Mouse (Mus musculus): ENCODE results near the gene Skint1. TPM values are rescaled to one million over a fixed set of nuclear protein-coding genes. Genes with fewer than 3 reads are reported as not detected.

Skint1 gene
- not detected in 2 replicates for polyA plus RNA-seq (2012; rRNA removed)

GRCm38 (mm10) chr4:112005969-112006368 is at the start of gene Skint1:
Gene Skint1 (plus strand): TSS chr4:112006269.

GRCm38 (mm10) chr4:111972623-111973022 is 33.4 kb upstream of the Skint1 start, which contains the start of gene Skint7:
Gene Skint7 (plus strand): TSS chr4:111972923.

GRCm38 (mm10) chr4:112071716-112072115 is 65.6 kb downstream of the Skint1 start, which contains the start of gene Skint4:
Gene Skint4 (plus strand): TSS chr4:112072016.

Other genes starting within 250 kb of the Skint1 start
- gene Slc5a9, start 103.4 kb upstream of the Skint1 start, polyA plus RNA-seq (2012; rRNA removed) = 2.3 and 2.7 TPM in 2 replicates
- not detected in 2 replicates for gene Skint8, start 86.9 kb upstream of the Skint1 start, polyA plus RNA-seq (2012; rRNA removed)
- gene Skint7, start 33.3 kb upstream of the Skint1 start, polyA plus RNA-seq (2012; rRNA removed) = not detected in 2 replicates
- not detected in 2 replicates for gene Skint4, start 65.7 kb downstream of the Skint1 start, polyA plus RNA-seq (2012; rRNA removed)
- gene Skint3, start 226.0 kb downstream of the Skint1 start, polyA plus RNA-seq (2012; rRNA removed) = not detected in 2 replicates

Measured in ovary, adult 2 months (tissue).